Mouse (Mus musculus) left cerebral cortex, adult 8-10 months (tissue): ENCODE results near the gene Zcchc13. TPM values are rescaled to one million over a fixed set of nuclear protein-coding genes. Genes with fewer than 3 reads are reported as not detected.

Source experiments
- DNase-seq, 2 experiments: peaks; one replicate each; pipeline ENCODE4 v3.0.0; 2022; ENCODE audit warnings: low spot score in 2 of 2
- total RNA-seq, 4 experiments: library from RNA; stranded (reverse); gene quantifications; 2 replicates each; pipeline ENCODE4 v1.2.4; 2022

Zcchc13 gene
- under 1 TPM in 1 of 4 experiments, not detected in 3; 0.34 TPM for total RNA-seq

DNA sequence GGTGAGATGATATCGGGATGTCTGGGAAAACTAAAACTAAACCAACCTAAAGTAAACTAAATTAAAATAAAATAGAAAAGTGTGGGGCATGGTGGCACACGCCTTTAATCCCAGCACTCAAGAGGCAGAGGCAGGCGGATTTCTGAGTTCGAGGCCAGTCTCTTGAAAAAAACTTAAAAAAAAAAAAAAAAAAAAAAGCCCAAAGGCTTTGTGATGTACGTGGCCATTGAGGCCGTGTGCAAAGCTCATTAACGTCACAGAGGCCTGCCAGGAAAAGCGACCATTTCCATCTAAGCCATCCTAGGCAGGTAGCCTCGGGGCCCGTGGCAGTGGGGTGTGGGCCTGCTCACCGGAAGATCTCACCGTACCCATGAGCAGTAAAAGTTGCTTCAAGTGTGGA, at the start of gene Zcchc13:
Zcchc13 (plus strand) TSS at position 284 of the 400 bp plus-strand sequence.
- DNase-seq: no peak

DNA sequence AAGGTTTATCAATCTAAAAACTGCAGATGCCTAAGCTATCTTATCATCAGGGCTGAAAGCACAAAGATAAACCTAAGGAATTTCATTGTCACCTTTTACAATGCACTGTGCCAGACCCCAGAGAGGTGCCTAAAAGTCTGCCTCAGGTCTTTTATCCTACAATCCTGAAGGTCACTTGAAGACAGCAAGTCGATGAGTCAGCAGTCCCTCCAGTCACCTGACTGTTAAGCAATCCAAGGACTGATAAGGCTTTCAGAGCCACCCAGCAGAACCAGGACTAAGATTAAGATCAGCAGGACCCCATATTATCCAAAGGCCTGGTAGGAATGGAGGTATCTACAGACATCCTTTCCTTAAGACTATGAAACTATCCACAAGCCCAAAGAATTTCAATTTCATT, 46.1 kb upstream of the Zcchc13 start:
- no peak for DNase-seq

DNA sequence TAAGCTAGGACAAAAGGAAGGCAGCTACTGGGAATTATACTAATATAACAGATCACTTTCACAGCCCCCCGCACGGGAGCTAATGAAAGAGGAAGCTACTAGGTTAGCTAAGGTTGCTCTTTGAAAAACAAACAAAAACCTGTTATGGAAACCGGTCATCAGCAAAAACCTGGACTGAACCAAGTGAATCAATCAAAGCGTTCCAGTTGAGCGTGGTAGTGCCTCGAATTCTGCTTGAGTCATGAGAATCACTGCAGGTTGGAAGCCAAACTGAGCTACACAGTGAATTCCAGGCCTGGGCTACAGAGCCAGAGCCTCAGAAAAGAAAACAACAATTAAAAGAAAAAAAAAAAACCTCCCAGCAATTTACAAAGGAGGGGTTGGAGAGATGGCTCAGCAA, 38.3 kb upstream of the Zcchc13 start:
- no peak for DNase-seq

DNA sequence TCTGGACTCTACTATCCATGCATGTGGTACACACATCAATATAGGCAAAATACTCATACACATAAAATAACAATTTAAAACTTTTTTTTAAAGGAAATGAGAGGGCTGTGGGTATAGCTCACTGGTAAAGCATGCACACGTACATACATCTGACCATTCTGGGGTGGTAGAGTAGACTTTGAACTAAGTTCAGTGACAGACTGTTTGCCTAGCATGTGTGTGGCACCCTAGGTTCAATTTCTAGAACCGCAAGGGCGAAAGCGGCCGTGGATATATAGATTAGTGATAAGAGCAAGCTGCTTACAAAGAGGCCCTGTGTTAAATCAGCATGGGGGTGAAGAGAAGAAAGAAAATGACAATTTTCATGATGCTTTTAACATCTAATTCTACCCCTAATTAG, 27.8 kb upstream of the Zcchc13 start:
- no peak for DNase-seq

DNA sequence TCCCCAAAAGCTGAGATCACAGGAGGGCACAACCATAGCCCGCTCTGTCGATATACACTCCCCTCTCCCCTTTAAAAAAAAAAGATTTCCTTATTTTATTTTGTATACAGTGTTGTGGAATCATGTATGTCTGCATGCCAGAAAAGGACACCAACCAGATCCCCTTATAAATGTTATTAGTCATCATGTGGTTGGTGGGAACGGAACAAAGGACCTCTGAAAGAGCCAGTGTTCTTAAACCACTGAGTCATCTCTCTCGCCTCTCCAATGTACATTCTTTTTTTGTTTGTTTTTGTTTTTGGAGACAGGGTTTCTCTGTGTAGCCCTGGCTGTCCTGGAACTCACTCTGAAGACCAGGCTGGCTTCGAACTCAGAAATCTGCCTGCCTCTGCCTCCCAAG, 26.2 kb upstream of the Zcchc13 start:
- no peak for DNase-seq

DNA sequence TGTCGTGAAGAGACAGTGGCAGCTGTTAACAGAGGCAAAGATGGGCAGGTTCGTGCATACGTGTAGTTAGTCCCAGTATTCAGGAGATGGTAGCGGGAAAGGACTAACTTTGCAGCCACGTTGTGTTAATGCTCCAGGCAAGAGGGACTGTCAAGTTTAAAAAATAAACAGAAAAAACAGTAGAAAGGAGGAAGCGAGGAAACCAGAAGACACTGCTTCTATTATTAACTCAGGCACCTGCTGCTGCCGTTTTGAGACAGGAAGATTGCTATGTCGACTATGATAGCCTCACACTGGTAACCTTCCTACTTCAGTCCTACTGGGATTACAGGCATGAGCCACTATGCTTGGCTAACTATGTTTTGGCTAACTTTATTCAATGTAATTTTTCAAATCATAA, 24.9 kb upstream of the Zcchc13 start:
- DNase-seq: no peak

DNA sequence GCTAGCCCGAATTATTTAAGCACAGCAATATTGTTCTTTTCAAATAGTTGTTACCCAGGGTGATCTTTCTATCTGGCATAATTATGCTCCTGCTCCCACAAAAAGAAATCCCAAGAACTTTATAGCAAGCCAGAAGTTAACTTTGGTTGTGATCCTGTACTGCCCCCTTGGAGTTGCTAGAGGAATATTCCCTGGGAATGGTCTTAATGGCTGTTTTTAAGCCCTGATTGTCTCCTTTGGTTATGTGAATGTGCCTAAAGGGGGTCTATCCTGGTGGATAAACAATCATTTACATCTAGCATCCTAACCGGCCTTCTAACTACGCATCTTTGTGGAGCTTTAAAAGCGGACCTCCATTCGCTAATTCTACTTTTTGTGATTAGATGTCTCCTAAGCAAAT, 20.0 kb upstream of the Zcchc13 start:
- DNase-seq: no peak

DNA sequence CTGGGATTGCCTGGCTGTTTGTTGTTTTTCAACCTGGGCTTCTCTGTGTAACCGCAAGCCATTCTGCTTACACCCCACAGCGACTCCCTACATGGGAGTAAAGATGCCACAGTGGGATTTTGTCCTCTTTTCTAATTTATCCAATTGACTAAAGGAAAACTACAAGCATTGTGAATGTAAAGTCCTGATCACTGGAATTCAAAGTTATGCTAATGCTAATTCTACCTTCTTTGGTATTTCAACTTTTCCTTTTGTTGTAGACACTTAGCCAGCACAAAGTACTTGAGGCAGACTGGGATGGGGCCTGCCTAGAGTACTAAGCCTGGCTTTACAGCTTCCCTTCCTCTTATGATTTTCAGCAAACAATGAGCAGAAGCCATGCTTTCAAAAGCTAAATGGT, 18.9 kb upstream of the Zcchc13 start:
- no peak for DNase-seq

DNA sequence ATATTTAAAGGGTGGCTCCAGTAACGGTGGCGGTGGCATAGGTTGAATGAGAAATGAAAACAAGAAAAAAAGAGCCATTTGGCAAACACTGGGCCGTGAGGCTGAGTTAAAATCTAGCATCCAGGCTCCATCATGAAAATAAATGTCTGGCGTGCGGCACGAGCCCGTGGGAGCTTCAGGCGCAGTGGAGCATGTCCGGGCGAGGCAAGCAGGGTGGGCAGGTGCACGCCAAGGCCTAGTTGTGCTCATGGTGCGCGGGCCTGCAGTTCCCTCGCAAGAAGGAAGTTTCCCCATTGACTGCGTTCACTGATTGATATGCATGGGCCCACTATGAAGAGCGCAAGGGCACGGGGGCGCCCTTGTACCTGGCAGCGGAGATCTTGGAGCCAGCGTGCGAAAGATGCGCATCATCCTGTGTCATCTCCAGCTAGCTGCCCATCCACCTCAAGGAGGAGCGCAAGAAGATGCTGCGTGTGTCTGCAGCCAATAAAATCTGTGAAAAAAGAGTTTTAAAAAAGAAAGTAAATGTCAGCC, 15.6 kb upstream of the Zcchc13 start:
- DNase-seq: no peak

DNA sequence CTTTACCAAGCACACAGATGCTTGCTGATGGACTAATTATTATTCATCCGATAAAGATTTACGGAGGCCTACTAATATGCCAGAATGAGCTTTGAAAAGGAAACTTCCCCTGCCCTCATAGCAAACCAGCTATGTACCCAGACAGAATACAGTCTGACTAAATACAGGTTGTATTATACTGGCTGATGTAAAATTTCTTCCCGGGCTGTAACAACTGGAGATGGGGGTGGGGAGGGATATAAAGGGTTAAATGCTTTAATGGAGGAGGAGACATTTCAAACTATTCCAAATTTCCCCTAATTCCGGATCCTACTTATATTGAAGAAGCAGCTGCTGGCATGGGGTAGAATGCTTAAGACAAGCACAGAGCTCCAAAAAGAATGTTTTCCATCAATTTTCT, 14.9 kb upstream of the Zcchc13 start:
- no peak for DNase-seq

DNA sequence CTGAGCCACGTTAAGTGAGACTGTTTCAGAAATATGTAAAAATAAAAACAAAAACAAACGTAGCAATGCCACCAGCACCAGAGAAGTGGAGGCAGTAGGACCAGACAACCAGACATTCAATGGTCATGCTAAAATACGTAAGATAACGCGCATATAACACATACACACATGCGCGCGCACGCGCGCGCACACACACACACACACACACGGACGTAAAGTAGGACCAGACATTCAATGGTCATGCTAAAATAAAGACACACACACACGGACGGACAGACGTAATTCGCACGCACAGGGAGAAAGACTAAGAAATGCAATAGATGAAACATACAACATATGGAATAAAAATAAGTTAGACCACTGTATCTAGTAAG, 14.2 kb upstream of the Zcchc13 start:
- DNase-seq: peak; percentile 29 to 47

DNA sequence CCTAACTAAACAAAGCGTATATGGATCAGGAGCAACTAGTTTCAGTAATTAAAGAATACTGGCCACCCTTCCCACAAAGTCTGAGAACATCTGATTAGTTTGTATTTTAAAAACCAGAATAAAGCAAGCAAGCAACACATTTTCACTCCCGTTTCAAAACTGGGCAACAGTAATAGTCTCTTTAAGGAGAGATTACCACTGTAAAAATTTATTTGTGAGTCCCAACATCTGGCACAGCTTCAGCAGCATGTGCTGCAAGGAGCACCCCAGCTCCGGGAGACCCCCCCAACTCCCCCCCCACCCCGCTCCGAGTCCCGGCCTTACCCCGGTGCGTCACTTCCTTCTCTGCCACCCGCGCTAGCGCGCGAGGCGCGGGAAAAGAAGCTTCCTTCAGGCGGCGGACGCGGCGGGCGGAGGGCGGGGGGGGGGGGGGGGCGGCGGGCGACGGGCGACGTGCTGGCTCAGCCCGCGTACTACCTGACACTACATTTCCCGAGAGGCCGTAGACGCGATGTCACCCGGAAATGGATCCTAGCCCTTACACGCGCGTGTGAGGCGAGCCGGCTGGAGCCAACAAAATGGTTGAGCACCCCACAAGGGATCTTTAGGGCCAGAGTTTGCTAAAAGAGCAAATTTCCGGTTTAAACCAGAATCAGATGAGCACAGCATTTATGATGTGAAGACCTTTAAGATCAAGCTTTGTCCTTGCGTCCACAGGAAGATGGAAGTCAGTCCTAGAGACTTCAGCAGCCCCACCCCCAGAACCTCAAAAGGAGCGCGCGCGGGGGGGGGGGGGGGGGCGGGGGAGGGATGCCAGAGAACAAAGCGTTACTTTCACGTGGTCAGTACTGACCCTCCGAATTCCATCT, 13.6 kb upstream of the Zcchc13 start:
- DNase-seq: peak; percentile 32 to 92

DNA sequence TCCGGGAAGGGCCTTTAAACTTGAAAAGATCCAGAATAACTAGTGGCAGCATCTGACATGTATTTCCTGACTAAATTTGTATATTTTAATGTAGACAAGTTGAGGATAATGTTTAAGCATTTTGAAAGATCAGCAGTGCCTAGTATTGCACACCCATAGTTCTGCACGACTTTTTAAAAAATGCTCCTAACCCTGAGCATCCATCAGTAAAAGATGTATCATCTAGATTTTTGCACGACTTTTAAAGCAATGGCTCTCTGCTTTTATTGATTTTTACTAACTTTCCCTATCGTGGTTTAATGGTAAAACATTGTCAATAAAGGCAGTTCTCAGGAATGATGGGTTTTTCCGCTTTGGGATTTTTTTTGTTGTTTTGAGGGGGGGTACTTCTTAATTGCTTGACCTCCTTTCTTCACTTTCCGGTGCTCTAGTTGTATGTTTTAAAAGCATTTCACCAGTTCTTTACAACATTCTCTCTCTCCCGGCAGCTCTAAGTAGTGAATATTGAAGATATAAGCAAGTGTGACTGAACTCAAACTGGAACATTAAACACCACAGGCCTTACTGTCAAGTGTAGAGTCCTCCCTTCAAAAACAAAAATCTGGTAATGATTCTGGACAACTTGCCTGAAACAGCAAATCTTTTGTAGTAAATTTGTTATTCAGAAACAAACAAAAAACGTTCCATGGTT, 12.8 kb upstream of the Zcchc13 start:
- no peak for DNase-seq

DNA sequence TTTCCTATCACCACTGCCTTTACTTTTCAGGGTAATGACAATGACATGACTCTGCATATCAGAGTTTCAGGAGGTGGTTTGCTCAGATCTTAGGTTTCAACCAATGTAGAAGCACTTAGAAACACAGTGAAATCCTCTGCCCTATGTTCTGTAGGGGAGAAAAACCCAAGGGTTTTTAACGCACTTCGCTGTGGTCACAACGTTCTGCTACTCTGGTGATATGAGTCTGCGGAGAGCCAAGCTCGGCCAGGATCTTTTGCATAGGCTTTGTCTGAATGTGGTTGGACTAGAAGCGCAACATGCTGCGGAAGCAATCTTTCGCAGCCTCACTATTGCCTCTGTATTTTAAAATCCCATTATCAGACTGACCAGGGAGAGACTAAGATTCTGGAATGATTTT, 8.6 kb upstream of the Zcchc13 start:
- no peak for DNase-seq

DNA sequence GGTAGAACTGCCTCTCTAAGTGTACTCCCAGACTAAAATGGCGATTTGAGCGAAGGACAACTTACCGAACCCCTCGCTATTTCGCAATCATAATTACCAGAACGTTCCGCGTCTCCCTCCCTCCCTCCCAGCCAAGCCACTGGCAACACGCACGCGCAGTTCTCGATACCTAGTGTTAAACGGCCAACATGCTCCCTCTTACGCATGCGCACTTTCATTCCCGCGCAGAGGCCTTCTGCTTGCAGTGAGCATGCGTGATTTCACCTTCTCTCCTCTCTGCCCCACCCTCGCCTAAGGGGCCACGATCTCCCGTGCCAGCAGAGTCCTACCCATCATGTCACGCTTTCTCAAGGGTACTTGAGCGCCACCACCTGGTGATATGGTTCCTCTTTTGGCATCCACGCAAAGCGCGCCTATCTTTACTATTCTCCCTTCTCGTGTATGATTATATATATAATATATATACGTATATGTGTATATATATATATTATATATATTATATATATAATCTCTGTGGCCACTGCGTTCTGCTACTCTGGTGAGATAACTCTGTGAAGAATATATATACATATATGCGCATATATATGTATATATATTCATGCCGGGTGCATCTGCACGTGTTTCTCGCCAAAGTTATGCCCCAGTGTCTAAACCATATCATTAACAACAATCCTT, 8.0 kb upstream of the Zcchc13 start:
- peak; percentile 72 to 99 for DNase-seq

DNA sequence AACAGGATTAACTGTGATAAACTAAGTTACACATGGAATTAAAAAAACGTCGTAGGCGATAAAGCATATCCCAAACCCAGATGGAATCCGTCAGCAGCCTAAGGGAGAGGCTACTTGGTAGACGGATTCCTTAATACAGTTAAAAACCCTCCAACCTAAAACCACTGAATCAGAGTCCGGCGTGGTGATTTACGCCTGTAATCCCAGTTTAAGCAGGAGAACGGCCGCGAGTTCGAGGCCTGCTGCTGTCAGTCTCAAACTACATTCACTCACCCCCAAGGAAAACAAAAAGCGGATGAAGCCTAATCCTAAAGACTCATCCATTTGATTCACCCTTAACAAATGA, 7.5 kb upstream of the Zcchc13 start:
- no peak for DNase-seq

DNA sequence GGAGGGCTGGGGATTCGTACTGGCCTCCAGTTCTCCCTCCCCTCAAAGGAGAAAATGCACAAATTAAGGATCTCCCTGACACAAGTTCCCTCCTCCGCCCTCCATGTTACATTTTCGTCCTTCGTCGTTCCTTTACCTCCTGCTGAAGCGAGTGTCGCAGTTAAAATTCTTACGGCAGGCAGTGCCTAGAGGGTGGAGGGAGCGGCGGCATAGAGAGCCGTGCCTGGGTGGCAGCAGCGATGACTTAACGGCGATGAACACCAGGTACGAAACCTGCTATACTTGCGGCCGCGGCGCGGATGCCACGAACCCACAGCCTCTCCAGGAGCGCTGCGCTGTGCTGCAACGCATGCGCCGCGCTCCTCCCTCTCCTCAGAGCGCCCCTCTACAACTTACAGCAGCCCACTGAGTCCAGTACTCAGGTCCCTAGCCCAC, 7.0 kb upstream of the Zcchc13 start:
- peak; percentile 16 to 39 for DNase-seq

DNA sequence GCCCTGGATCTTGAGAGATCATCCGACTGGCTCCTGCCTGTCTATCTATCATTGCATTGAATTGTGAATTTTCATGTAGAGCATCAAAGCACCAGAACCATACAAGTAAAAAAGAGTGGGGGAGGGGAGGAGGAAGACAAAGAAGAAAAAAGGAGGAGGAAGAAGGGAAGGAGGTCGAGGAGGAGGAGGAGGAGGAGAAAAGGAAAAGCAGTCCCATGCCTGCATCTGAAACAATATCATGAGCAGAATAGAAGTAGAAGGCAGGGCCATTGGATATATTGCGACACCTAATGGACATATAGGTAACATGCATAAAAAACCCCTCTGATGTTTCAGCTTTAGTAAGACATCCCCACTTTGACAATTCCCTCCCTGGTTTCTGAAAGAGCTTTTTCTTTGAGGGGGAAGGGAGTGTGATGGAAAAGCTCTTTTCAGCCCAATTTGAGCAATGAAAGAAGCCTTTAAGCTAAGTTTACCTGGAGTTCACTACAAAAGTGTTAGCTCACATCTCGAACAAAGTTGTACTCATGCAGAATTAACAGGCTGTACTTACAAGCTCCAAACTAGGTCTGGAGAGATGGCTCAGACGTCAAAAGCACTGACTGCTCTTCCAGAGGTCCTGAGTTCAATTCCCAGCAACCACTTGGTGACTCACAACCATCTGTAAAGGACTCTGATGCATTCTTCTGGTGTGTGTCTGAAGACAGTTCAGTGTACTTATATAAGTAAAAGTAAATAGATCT, 5.8 kb upstream of the Zcchc13 start:
- no peak for DNase-seq

DNA sequence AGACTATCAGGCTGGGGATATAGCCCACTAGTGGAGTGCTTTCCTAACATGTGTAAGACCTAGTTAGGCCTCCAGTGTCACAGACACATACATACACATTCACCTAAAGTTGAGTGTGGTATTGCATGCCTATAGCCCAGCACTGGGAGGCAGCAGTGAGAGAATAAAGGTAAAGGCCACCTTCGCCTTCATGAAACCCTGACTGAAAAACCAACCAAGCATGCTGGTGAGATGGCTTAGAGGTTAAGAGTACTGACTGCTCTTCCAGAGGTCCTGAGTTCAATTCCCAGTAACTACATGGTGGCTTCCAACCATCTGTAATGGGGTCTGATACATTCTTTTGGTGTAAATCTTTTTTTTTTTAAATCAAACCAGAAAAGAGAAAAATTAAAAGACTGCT, 1.5 kb upstream of the Zcchc13 start:
- DNase-seq: no peak

DNA sequence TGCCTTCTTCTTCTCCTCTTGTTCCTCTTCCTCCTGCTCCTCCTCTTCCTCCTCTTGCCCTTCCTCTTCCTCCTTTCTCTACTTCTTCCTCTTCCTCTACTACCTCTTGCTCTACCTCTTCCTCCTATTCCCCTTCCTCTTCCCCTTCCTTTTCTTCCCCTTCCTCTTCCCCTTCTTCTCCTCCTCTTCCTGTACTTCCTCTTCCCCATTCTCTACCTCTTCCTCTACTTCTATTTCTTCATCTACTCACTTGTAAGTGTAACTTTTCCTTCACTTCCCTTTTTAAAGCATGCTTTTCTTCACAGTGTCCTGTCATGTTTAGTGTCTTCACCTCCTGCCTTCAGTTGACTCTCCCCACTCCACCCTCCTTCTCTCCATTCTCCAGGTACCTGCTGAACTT, 3.5 kb downstream of the Zcchc13 start:
- no peak for DNase-seq

DNA sequence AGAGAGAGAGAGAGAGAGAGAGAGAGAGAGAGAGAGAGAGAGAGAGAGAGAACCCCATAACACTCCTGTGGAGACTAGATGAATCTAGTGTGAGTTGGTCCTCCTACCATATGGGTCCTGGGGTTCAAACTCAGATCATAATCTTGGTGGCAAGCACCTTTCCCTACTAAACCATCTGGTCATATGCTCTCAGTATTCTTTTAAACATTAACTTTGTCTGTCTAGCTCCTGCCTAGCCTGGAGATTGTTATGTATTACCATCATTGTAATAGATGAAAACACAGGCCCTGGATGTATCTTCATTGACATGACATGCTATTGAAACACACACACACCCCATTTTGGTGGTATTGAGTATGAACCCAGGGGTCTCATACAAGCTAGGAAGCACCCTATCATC, 5.6 kb downstream of the Zcchc13 start:
- DNase-seq: no peak

DNA sequence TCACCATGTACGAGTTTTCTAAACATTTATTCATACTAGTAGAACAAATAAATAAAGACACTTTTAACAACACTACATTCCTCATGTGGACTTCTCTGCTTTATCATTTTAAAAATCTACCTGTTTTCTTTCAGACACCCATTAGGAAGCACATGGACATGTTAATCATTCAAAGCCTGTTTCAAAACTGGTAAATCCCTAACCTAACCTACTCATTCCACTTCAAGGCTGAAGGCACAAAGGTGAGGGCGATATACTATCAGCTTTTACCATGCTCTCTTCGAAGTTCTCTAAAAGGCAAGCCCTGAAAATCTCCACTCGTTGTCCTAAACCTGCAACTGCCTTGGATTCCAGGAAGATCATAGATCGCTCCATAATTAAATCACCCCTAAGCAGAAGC, 8.2 kb downstream of the Zcchc13 start:
- DNase-seq: no peak
